Mouse (Mus musculus) adrenal gland, postnatal 10 days (tissue): ENCODE data around the gene Thrb. TPM values are rescaled to one million over a fixed set of nuclear protein-coding genes. Genes with fewer than 3 reads are reported as not detected.

Experiments
- DNase-seq: peaks from one replicate; pipeline ENCODE4 v3.0.0; 2021; ENCODE audit warnings: mixed read lengths
- long read RNA-seq, 2 experiments: library from polyadenylated mRNA; stranded (forward); transcript quantifications; one replicate each; pipeline ENCODE4 v2.0.0; 2021
- total RNA-seq, 2 experiments: library from RNA; stranded (reverse); gene quantifications; 2 replicates each; pipeline ENCODE4 v1.2.3; 2021

The Thrb gene
- total RNA-seq, result 10 to 100 TPM; 33.8 to 35.0 TPM
- long read RNA-seq, experiment 1, partial matches to known transcripts, result 2 of 6 reads
- long read RNA-seq, experiment 1, other reads (novel, unspliced or antisense), result 4 of 6 reads
- long read RNA-seq, experiment 2, full-length matches to known transcripts, result 2 of 3 reads
- long read RNA-seq, experiment 2, partial matches to known transcripts, result 0 of 3 reads
- long read RNA-seq, experiment 2, other reads (novel, unspliced or antisense), result 1 of 3 reads

GRCm38 (mm10) chr14:17659686-17660328 is at the start of gene Thrb:
Gene Thrb, plus strand, starts transcription at chr14:17660261.
- peak; percentile 65 for DNase-seq

DNA sequence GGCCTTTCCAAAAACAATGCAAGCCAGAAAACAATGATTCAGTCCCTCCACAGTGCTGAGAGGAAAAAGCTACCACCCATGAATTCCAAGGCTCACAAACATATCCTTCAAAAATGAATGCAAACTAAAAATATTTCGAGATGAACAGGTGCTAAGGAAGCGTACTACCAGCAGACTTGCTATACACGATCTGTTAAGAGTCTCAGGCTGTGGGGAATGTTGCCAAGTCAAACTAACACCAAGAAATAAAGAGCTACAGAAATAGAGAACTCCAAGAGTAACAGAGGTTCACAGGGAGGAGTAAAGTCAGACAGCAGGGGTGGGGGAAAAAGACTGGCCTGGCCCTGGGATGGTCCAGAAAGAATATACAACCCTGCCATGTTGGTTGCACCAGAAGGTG is 38.4 kb upstream of the Thrb start:
- no peak for DNase-seq

GRCm38 (mm10) chr14:17623936-17624335 is 36.1 kb upstream of the Thrb start:
- DNase-seq, result no peak

GRCm38 (mm10) chr14:17629215-17629614 is 30.8 kb upstream of the Thrb start:
- no peak for DNase-seq

- peak; percentile 87 for DNase-seq
Measured at GRCm38 (mm10) chr14:17632887-17633522, 27.1 kb upstream of the Thrb start.

DNA sequence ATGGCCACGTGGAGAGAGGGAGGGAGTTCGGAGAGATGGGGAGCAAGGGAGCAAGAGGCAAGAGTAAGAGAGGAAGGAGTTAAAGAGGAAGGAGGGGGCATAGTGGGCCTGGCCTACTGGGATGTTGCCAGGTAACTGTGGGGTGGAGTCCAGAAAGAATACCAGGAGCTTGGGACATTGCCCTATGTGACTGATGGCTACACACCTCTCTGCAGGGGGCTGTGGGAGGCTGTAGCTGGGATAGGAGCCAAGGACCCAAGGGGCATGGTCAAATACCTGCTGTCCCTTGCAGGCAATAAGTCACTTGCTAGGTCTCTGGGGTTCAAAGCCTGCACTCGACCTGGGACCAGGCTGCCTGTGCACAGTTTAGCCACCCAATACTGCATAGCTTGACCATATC is 23.1 kb upstream of the Thrb start:
- no peak for DNase-seq

GRCm38 (mm10) chr14:17641770-17642169 is 18.3 kb upstream of the Thrb start:
- DNase-seq, result no peak

GRCm38 (mm10) chr14:17655084-17655483 is 5.0 kb upstream of the Thrb start:
- DNase-seq, result no peak

DNA sequence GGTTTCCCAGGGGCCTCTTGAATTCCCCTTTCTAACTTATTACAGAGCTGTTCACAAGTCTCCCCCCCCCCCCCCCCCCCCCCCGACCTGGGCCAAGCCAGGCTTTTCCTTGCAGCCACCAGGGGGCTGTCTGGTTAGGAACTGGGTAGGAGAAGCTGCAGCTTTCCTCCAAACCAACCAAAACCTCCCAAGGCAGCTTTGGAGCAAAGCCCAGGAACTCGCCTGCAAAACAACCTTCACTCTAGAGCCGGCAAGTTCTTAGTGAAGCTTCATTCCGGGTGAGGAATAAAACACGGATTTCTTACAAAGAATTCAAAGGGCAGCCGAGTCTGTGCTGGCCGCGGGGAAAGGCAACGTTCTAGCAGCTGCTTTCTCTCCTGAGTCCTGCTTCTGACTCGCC is 1.0 kb upstream of the Thrb start:
- peak; percentile 90 for DNase-seq

DNA sequence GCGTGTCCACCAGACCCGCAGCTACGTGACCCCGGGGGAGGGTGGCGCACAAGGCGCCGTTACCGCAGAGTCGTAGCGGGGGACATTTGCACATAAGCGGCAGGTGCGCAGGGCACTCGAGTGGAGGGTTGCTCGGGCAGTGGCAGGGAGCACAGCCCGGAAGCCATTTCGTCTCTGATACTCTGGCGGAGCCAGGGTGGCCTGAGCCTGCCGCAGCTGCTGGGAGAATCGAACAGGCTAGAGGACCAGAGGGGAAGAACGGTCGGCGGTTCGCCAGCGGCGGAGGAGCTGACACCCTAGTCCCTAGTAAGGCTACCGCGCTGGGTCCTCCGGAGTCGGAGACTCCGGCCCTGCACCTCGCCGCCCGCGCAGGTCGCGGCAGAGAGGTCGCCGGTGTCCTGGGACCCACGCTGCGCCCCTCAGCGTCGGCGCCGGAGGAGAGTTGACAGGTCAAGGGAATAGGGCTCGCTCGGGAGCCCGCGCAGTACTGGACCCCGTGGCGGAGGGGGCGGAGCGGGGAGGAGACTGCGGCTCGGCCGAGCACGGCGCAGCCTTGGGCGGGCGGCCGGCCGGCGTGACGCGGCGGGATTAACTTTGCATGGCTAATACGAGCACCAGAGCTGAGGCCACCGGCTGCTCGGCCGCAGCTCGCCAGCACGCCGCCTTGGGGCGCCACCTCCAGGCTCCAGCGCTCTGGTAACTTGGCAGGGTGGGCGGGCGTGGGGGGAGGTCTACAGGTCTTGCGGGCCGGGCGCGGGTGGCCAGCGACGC is 453 bp downstream of the Thrb start:
- DNase-seq, result peak; percentile 90

GRCm38 (mm10) chr14:17661100-17661521 is 1.1 kb downstream of the Thrb start:
- no peak for DNase-seq

DNA sequence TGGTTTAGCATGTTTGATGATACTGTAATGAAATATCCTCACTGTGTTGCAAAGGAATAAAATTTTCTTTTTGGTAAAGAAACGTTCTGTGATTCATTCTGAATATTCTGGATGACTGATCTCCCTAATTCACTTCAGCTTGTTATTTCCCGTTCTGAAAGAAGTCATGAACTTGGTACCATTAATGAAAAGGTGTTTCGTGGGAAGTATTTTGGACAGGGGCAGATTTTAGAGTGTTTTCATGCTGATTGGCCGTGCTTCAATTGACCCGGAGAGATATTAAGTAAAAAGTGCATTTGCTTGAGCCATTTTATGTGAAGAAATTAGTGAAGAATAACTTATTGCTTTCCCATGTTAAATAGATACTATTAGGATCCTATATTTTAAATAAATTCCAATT is 2.0 kb downstream of the Thrb start:
- no peak for DNase-seq

- peak; percentile 7 for DNase-seq
Measured at GRCm38 (mm10) chr14:17674335-17674734, 14.3 kb downstream of the Thrb start.

DNA sequence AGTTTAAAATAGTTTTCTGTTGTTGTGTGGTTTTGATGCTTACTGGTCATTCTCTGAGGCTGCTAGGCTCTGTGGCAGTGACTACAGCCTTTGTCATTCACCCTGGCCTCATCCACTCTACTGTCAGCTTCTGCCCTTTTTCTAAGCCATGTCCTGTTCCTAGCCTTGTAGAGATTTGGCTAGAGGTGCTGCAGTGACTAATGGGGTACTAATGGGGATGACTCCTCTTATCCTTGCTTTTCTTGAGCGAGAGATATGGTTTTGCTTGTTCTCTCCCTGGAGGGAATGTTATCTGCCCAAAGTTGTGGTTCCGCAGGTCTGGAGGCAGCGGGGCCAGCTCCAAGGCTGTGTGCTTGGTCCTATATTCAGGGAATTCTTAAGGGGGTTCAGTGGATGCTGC is 15.2 kb downstream of the Thrb start:
- DNase-seq, result peak; percentile 25

- no peak for DNase-seq
Measured at GRCm38 (mm10) chr14:17681479-17681878, 21.4 kb downstream of the Thrb start.

- DNase-seq, result no peak
Measured at GRCm38 (mm10) chr14:17684881-17685280, 24.8 kb downstream of the Thrb start.

DNA sequence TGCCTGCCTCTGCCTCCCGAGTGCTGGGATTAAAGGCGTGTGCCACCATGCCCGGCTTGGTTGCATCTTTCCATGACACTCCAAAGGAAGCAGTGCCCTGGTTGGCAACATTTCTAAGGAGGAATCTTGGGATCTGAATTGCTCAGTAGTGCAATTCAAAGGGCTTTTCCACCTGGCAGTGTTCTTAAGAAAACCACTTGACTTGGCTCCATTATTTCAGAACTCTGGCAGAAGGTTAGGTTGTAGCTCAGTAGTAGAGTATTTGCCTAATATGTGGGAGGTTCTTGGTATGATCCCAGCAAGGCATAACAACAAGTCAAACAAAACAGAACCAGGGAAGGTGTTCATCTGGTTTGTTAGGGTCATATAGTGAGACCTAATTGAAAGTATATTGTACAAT is 25.4 kb downstream of the Thrb start:
- DNase-seq, result peak; percentile 29

DNA sequence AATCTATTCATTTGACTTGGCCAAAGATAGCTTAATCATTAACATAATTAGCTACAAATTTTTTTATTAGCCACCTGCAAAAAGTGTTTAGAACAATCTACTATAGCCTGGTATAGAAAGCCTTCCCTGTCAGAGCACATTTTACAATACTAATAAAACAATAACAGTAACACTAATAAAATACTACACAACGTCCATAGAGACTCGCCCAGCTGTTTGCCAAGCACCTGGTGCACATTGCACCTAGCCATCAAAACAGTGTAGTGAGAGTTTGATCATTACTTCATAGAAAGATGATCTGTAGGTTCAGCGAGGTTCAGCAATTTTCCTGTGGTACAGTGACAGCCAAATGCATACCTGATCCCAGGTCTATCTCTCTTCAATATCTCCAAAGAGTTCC is 26.9 kb downstream of the Thrb start:
- DNase-seq, result no peak

GRCm38 (mm10) chr14:17691246-17691645 is 31.2 kb downstream of the Thrb start:
- no peak for DNase-seq

- DNase-seq, result no peak
Measured at GRCm38 (mm10) chr14:17695526-17695925, 35.5 kb downstream of the Thrb start.

DNA sequence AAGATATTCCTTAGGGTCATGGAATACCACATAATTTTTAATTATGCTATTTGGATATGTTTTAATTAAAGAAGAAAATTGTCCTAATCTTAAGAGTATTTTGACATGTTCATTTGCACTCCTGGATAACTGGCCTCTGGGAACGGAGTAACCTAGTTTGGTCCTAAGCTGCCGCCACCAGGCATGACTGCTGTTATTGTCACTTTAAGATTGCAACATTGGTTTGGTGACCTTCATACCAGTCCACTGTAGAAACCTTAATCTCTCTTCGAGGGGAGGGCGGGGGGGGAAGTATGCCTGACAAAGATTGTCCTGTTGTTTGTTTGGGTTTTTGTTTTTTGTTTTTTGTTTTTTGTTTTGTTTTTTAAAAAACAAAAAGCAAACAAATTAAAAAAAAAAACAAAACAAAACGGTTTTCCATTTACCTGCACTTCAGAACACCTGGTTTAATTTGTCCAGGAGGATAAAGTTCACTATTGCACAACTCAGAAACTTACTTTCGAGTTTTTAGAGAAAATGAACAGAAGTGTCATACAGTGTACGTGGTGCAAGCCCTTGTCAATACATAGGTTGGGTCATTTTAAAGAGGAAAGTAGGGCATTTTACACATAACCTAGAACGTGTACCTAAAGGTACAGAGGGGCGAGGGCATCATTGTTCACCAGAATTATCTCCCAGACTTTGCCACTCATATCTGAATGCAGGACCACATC is 38.0 kb downstream of the Thrb start:
- peak; percentile 30 for DNase-seq

GRCm38 (mm10) chr14:17700228-17700627 is 40.2 kb downstream of the Thrb start:
- no peak for DNase-seq
